ENCODE assay signal across 7 mouse cellular contexts in the genomic region with DNA sequence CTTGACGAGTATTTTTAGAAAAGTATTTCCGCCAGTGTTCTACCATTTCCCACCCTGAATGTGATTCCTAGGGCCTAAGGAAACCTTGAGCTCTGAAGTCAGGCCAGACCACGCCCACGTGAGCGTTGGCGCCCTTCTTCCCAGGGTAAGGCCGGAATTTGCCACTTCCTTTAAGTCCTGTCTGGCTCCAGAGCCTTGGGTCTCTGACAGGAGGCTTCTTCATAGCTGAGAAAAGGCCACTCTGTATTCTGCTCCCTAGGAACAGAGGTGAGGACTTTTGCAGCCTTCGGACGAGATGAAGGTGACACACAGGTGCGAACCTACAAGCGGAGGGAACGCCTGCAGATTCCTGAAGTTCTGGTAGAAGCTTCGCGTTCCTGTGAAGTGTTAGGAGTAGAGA. TPM values are rescaled to one million over a fixed set of nuclear protein-coding genes. Genes with fewer than 3 reads are reported as not detected.
DNase-seq lines count a peak whose midpoint lies in the region; ATAC-seq and TF ChIP-seq lines count a peak whose summit lies in the region.

A gene (plus strand): TSS at position 138 of the 400 bp plus-strand sequence.

- peak within 1 kb of the TSS; percentile 78 for H3K9ac ChIP-seq in intestine, embryonic 16.5 days (ENCODE audit: low read depth, low read length)
- H3K9ac ChIP-seq in limb, embryonic 15.5 days: peak within 1 kb of the TSS; percentile 57
- H3K9ac ChIP-seq in midbrain, postnatal 0 days (replicated peaks; ENCODE audit: low read length, poor library complexity, severe bottlenecking): peak within 1 kb of the TSS; percentile 65

- H3K36me3 ChIP-seq in intestine, embryonic 16.5 days (ENCODE audit: control insufficient read depth, insufficient read depth, low read length): no peaks in the 10 kb centered on the region
- H3K36me3 ChIP-seq in limb, embryonic 15.5 days: no peaks in the 10 kb centered on the region
- no peaks in the 10 kb centered on the region for H3K36me3 ChIP-seq in midbrain, postnatal 0 days (ENCODE audit: insufficient read depth, low read length)

- H3K27me3 ChIP-seq in intestine, embryonic 16.5 days (replicated peaks; ENCODE audit: control insufficient read depth, insufficient read depth, low read length): no peaks in the 10 kb centered on the region
- no peaks in the 10 kb centered on the region; the same call in 1 of the 2 replicates for H3K27me3 ChIP-seq in limb, embryonic 15.5 days
- H3K27me3 ChIP-seq in midbrain, postnatal 0 days (ENCODE audit: insufficient read depth, low read length): no peaks in the 10 kb centered on the region

- no peak for TF ChIP-seq CTCF in midbrain, postnatal 0 days (IDR thresholded peaks at IDR 0.05)

- peak; percentile 65 for DNase-seq in WW6 (ENCODE audit: low read depth, low spot score)
- no peak for DNase-seq in gastrocnemius, postnatal 4 days (ENCODE audit: low spot score in 2 of 2)
- DNase-seq in midbrain, postnatal 0 days (ENCODE audit: low spot score): no peak
- no peak for DNase-seq in urinary bladder, postnatal 14 days (ENCODE audit: low spot score)

- H3K9me3 ChIP-seq in intestine, embryonic 16.5 days (ENCODE audit: control insufficient read depth, low read length): no peaks in the 10 kb centered on the region
- no peaks in the 10 kb centered on the region for H3K9me3 ChIP-seq in limb, embryonic 15.5 days
- no peaks in the 10 kb centered on the region for H3K9me3 ChIP-seq in midbrain, postnatal 0 days (ENCODE audit: low read length)

- peaks cover 6% of the 10 kb centered on the region; the same call in 1 of the 2 replicates for H3K4me1 ChIP-seq in brown adipose tissue, adult 24 weeks (ENCODE audit: control insufficient read depth, insufficient read depth, insufficient read length, low read length)
- H3K4me1 ChIP-seq in intestine, embryonic 16.5 days (ENCODE audit: control insufficient read depth, insufficient read depth, low read length): peaks cover 9% of the 10 kb centered on the region
- H3K4me1 ChIP-seq in limb, embryonic 15.5 days: peaks cover 18% of the 10 kb centered on the region
- no peaks in the 10 kb centered on the region for H3K4me1 ChIP-seq in midbrain, postnatal 0 days (ENCODE audit: insufficient read depth, low read length)

- no peak for ATAC-seq in intestine, embryonic 16.5 days
- ATAC-seq in limb, embryonic 15.5 days (ENCODE audit: insufficient number of reproducible peaks, low FRiP score, low TSS enrichment, low read depth): no peak
- no peak for ATAC-seq in midbrain, postnatal 0 days (ENCODE audit: low FRiP score)

- H3K27ac ChIP-seq in brown adipose tissue, adult 24 weeks (replicated peaks; ENCODE audit: low read depth, low read length): peak within 1 kb of the TSS; percentile 94
- peak within 1 kb of the TSS; percentile 94 for H3K27ac ChIP-seq in intestine, embryonic 16.5 days (ENCODE audit: low read length)
- H3K27ac ChIP-seq in limb, embryonic 15.5 days: peak within 1 kb of the TSS; percentile 84
- H3K27ac ChIP-seq in midbrain, postnatal 0 days (ENCODE audit: low read depth, low read length): peak within 1 kb of the TSS; percentile 77

- peak within 1 kb of the TSS; percentile 84 for H3K4me3 ChIP-seq in brown adipose tissue, adult 24 weeks (ENCODE audit: insufficient read depth, low read depth, low read length)
- peak within 1 kb of the TSS; percentile 75 for H3K4me3 ChIP-seq in intestine, embryonic 16.5 days (ENCODE audit: low read length)
- peak within 1 kb of the TSS; percentile 66 for H3K4me3 ChIP-seq in limb, embryonic 15.5 days
- peak within 1 kb of the TSS; percentile 53 for H3K4me3 ChIP-seq in midbrain, postnatal 0 days (ENCODE audit: low read depth, low read length)

- peak within 1 kb of the TSS; percentile 94 for H3K4me2 ChIP-seq in intestine, embryonic 16.5 days (ENCODE audit: low read depth, low read length)
- H3K4me2 ChIP-seq in limb, embryonic 15.5 days: peak within 1 kb of the TSS; percentile 70
- H3K4me2 ChIP-seq in midbrain, postnatal 0 days (ENCODE audit: low read depth, low read length, poor library complexity, severe bottlenecking): peak within 1 kb of the TSS; percentile 74

- 35% methylated on average over 14 of the region's 14 CpGs for WGBS in intestine, embryonic 16.5 days
- WGBS in limb, embryonic 15.5 days: 41% methylated on average over 14 of the region's 14 CpGs
- 55% methylated on average over 14 of the region's 14 CpGs for WGBS in midbrain, postnatal 0 days

RNA-seq across cellular contexts. Expression of the gene that starts here (rescaled TPM):
- polyA plus RNA-seq in brown adipose tissue, adult 24 weeks (2012; ENCODE audit: insufficient read depth, insufficient read length, missing spikeins): 27.0 and 49.5 TPM in 2 replicates
- 10 to 100 TPM; 22.6 to 29.0 TPM for total RNA-seq in gastrocnemius, postnatal 4 days (2021)
- polyA plus RNA-seq in intestine, embryonic 16.5 days (2015; fragmentation: Nextera tagmentation; extraction: Ambion mirVana): 59.0 and 60.3 TPM in 2 replicates
- 69.4 and 70.0 TPM in 2 replicates for polyA plus RNA-seq in limb, embryonic 15.5 days (2015; fragmentation: Nextera tagmentation; extraction: Ambion mirVana)
- total RNA-seq in midbrain, postnatal 0 days (2014; rRNA removed): 19.6 and 23.4 TPM in 2 replicates
- polyA plus RNA-seq in midbrain, postnatal 0 days (2015; fragmentation: Nextera tagmentation; extraction: Ambion mirVana): 90.9 and 91.0 TPM in 2 replicates
